ENCODE assay signal across 26 mouse cellular contexts in the genomic region with DNA sequence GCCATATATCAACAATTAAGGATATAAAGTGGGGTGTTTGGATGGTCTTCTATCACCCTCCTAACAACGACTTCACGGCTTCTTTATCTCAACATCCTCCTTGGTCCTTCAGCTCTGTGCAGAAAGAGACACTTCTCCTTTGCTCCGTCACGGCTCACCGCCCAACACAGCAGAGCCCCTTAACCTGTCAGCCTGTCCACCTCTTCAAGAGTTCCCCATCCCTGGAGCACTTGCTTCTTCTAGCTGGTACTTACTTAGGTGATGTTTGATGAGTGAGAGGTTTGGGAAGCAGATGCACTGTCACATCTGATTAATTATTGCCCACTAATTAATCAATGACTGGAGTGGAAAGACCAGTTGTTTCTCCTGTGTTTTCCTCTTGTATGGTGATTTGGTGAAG.
DNase-seq lines count a peak whose midpoint lies in the region; ATAC-seq lines count a peak whose summit lies in the region.
"Had no signal": no experiment of that assay in that cellular context is flagged by ENCODE, and none has a peak within 500 bp of the region (broad histone marks: within the 10 kb centered on the region; RNA-seq: fewer than 3 reads in every experiment).

No protein-coding gene starts in this region.

- no peak overlapping the region for H3K4me2 ChIP-seq in kidney, embryonic 15.5 days
- H3K4me2 ChIP-seq: embryonic facial prominence, embryonic 13.5 days; embryonic facial prominence, embryonic 15.5 days; forebrain, embryonic 12.5 days had no signal

- 65% methylated on average over 5 of the region's 5 CpGs for WGBS in kidney, embryonic 15.5 days

- H3K9ac ChIP-seq in kidney, embryonic 15.5 days = no peak overlapping the region
- H3K9ac ChIP-seq: embryonic facial prominence, embryonic 13.5 days; embryonic facial prominence, embryonic 15.5 days; forebrain, embryonic 12.5 days had no signal

- no peaks in the 10 kb centered on the region for H3K9me3 ChIP-seq in kidney, embryonic 15.5 days (replicated peaks)
- H3K9me3 ChIP-seq: embryonic facial prominence, embryonic 13.5 days; embryonic facial prominence, embryonic 15.5 days; forebrain, embryonic 10.5 days; forebrain, embryonic 12.5 days had no signal

- H3K4me3 ChIP-seq in kidney, embryonic 15.5 days (replicated peaks) = no peak overlapping the region
- H3K4me3 ChIP-seq: embryonic facial prominence, embryonic 13.5 days; embryonic facial prominence, embryonic 15.5 days; erythroblast, embryonic 14.5 days; forebrain, embryonic 10.5 days; forebrain, embryonic 12.5 days had no signal

- ATAC-seq in kidney, embryonic 15.5 days (replicated peaks; ENCODE audit: low FRiP score) = peak; percentile 56; the same call in 1 of the 2 replicates
- ATAC-seq: activated CD4-positive, CD25-positive, alpha-beta regulatory T cell, adult 4 months; CD4-positive, CD25-positive, alpha-beta regulatory T cell, adult 4 months; forebrain, embryonic 14.5 days; forebrain, embryonic 16.5 days; Patski had no signal

- no peaks in the 10 kb centered on the region for H3K27me3 ChIP-seq in kidney, embryonic 15.5 days
- H3K27me3 ChIP-seq in splenic B cell, adult 2 months (ENCODE audit: control insufficient read depth, insufficient read depth, low read length, poor library complexity, severe bottlenecking) = no peaks in the 10 kb centered on the region
- H3K27me3 ChIP-seq: CH12.LX; embryonic facial prominence, embryonic 13.5 days; embryonic facial prominence, embryonic 15.5 days; forebrain, embryonic 12.5 days; Patski had no signal

- H3K27ac ChIP-seq in kidney, embryonic 15.5 days = no peak overlapping the region
- H3K27ac ChIP-seq: embryonic facial prominence, embryonic 13.5 days; embryonic facial prominence, embryonic 15.5 days; forebrain, embryonic 10.5 days; forebrain, embryonic 12.5 days had no signal

- no peak for DNase-seq in kidney, adult 18-20 months
- peak; percentile 7 for DNase-seq in A20 (ENCODE audit: low read depth, low spot score)
- DNase-seq in splenic B cell, adult 2 months (ENCODE audit: low read depth, low spot score) = peak; percentile 4
- DNase-seq in adrenal gland, adult 2 months = no peak
- DNase-seq: adrenal gland, postnatal 10 days; adrenal gland, postnatal 25 days; cerebellum, adult 11 months; cerebellum, adult 18-20 months; cerebellum, adult 8-10 months; cerebellum, adult 9-11 months; cerebellum, postnatal 14 days; cerebellum, postnatal 36 days; embryo, embryonic 11 days had no signal

- no peaks in the 10 kb centered on the region for H3K36me3 ChIP-seq in kidney, embryonic 15.5 days
- no peaks in the 10 kb centered on the region for H3K36me3 ChIP-seq in splenic B cell, adult 2 months (ENCODE audit: control insufficient read depth, insufficient read depth, low read length, poor library complexity, severe bottlenecking)
- H3K36me3 ChIP-seq: embryonic facial prominence, embryonic 13.5 days; embryonic facial prominence, embryonic 15.5 days; forebrain, embryonic 10.5 days; forebrain, embryonic 12.5 days; G1E had no signal

- H3K4me1 ChIP-seq in kidney, embryonic 15.5 days = no peaks in the 10 kb centered on the region
- H3K4me1 ChIP-seq: embryonic facial prominence, embryonic 13.5 days; embryonic facial prominence, embryonic 15.5 days; forebrain, embryonic 10.5 days; forebrain, embryonic 12.5 days had no signal

Comparison
In these comparisons a context has a peak if more than half of its experiments do, and no peak if none do; other contexts are left out.
1. DNase-seq: peak in A20 (single experiment) and splenic B cell, adult 2 months (single experiment); none in kidney, adult 18-20 months (single experiment) and adrenal gland, adult 2 months (single experiment).